Mouse (Mus musculus): ENCODE data around the gene Ybx1.

Gene Ybx1

DNA sequence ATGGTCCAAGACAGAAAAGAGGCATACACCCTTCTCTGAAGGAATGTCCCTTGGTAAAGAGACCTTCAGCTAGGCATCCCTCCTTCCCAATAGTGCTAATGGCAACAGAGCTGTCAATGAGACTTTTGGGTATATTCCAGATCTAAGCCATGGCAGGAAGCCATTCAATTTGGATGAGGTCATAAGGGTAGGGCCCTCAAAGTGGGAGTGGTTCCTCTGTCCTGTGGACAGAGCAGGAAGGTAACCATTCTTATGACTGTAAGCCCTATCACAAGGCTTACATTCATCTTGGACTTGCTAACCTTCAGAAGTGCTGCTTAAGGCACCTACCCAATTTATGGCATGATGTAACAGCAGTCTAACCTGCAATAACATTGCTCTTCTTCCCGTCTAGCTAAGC lies 19.8 kb downstream of the Ybx1 start:
- CTCF ChIA-PET = no interaction called here

DNA sequence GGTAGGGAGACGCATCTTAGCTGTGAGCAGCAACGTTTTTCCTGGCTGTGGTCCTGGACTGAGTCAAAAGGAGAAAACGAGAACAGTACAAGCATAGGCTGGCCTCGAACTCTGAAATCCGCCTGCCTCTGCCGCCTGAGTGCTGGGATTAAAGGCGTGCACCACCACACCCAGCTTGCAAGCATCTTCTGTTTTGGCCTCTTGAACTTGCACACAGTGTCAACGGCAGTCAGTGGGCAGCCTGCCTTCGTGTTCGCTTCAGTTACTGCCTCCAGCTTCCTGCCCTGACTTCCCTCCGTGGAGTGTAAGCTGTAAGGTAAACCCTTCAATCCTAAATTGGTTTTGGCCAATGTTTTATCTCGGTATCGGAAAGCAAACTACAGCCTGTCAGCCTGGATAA lies 27.8 kb downstream of the Ybx1 start:
- CTCF ChIA-PET = no interaction called here

DNA sequence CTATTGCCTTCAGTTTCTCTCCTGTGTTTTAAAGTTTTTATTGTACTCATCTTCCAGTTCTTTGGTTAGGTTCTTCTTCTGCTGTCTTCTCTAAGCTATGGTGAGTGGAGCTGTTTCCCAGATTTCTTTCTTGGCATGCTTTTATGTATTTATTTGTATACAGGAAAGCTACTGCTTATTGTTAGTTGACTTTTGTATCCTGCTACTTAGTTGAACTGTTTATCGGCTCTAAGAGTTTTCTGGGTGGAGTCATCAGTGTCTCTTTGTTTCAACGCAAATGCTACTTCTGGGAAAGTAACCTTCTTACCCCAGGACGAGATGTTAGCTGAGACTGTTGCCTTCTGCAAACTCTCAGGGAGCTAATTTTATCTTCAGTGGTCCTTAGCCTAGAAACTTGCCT lies 30.9 kb downstream of the Ybx1 start:
- CTCF ChIA-PET = no interaction called here

DNA sequence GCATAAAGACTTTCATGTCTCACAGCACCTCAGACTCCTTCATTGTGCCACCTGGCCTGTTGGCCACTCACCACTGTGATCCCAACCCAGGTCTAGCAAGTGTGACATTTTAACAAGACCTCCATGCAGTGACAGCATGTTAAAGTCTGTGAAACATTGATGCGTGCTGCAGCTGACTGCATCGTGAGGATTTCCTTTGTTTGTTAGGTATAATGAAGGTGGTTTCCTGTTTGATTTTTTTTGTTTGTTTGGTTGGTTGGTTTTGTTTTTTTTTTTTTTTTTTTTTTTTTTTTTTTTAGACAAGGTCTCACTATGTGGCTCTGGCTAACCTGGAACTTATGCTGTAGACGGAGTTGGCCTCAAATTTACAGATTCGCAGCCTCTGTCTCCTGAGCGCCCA lies 31.9 kb downstream of the Ybx1 start:
- CTCF ChIA-PET = no interaction called here

DNA sequence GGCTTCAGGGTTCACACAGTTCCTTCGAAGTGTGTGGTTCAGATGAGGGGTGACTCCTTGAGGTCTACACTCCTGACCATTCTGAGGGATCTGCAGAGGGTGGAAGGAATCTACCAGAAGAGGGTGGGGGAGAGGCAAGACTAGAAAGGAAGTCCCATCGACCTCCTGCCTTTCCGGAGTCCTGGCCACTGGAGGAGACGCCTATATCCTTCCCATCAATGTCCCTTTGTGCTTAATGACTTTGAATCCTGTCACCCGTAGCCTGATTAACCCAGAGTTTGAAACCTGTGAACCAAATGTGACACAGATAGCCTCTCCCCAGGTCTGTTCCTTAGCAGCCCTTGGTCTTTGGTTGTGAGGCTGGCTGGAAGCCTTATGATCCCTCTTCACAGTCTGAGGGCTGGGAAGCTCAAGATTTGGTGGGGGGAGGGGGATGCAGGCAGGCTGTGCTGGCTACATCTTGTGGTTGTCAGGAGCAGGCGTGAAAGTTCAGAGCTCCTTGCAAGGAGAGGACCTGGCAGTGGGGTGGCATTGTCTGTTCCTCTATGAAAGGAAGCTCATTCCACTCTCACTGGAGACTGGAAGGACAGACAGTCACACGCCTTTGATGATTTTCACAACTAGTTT lies 33.2 kb downstream of the Ybx1 start:
- CTCF ChIA-PET = no interaction called here

DNA sequence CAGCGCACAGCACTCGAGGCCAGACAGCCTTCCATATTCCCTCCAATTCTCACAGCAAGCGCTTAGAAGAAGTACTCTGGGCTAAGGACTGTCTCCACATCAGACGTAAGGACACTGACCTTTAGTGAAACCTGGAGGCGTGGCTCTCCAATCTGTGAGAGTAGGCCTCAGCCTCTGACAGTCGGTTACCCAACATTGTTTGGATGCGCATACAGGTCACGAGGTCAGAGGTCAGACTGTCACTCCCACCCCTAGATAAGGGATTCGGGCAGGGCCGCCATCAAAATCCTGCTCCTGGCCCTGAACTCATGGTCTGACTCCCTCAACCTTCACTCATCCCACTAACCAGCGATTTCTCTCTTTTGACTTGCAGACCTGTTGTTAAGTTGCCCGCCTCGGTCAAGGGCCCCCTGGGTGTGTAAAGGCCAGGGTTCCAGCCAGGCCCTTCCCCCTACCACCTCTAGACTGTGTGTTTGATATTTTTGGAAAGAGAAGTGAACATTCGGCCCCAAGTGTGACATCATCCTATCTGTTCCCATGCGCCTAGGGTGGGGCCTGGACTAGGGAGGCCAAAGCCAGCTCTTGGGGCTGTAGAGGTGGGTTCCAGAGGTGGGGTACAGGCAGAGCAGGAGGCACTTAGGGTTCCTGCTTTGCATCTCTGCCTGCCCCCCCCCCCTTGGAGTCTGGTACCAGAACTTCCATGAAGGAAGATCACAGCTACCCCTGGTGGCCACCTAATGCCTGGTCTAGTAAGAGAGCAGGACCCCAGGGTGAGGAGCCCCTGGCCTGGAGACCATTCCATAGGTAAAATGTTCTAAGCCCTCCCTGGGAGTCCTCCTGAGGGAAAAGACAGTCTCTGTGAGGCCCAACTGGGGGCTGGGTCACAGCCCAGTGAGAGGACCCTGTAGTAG lies 34.8 kb downstream of the Ybx1 start:
- CTCF ChIA-PET = interaction anchor here (0.5 kb wide), 1 partner anchor 1968 kb away, joined by 4 read pairs; no protein-coding TSS in a partner anchor

DNA sequence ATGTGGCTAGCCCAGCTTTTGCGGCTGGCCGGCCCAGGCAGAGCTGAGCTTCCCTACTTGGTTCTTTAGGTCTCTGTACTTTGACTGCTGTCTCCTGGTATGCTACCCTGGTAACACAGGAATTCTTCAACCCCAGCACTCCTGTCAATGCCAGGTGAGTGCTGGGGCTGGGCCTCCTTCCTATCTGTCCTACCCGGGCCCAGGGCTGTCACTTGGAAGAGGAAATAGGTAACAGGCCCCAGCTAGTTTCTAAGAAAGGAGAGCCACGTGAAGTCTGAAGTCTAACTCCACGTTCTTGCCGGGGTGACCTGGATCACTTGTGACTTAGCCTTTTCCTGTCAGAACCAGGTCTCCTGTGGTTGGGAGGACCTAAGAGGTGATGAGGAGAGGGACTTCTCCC lies 37.3 kb downstream of the Ybx1 start:
- CTCF ChIA-PET = interaction anchor here (0.7 kb wide), 1 partner anchor 1076 kb away, joined by 7 read pairs; no protein-coding TSS in a partner anchor

DNA sequence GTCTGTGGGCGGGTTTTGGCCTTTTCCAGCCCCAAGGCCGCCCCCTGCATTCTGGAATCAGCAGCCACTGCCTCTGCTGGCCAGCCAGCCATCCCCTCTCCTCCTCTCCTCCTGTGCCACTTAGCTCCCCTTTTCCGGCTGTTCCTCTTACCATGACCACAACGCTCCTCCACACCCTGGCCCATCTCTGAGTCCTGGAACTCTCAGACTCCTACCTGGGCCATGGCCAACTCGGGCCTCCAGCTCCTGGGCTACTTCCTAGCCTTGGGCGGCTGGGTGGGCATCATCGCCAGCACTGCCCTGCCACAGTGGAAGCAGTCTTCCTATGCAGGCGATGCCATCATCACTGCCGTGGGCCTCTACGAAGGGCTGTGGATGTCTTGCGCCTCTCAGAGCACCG lies 39.1 kb downstream of the Ybx1 start, which contains the start of gene Cldn19:
Cldn19 (plus strand) TSS at position 64 of the 400 bp plus-strand sequence.
- CTCF ChIA-PET = interaction anchor here (0.7 kb wide), 1 partner anchor 91 kb away, joined by 3 read pairs; no protein-coding TSS in a partner anchor

DNA sequence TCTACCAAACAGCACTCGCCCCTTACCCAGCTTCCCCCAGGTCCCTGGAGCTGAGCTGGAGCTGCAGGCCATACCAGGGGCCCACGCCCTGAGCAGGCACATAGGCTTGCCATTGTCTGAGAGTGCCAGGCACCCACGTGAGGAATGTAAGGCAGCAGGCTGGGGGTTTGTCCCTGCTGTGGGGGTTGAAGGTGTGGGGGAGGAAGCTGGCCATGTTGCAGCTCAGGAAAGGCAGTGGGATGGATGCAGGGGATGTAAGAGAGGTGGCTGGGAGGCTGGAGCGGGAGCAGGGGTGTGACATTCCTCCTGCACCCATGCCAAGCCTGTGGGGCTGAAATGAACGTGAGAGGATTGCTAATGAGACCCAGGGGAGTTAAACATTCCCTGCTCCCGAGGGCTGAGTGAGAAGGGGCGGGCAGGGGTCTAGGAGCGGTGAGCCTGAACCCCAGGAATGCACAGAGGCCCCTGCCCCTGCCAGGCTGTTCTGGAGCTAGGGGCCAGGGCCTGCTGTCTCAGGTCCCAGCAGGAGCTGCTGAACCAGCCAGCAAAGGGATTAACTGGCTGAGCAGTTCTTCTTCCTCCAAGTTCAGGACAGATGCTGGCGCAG lies 40.3 kb downstream of the Ybx1 start:
- CTCF ChIA-PET = no interaction called here

DNA sequence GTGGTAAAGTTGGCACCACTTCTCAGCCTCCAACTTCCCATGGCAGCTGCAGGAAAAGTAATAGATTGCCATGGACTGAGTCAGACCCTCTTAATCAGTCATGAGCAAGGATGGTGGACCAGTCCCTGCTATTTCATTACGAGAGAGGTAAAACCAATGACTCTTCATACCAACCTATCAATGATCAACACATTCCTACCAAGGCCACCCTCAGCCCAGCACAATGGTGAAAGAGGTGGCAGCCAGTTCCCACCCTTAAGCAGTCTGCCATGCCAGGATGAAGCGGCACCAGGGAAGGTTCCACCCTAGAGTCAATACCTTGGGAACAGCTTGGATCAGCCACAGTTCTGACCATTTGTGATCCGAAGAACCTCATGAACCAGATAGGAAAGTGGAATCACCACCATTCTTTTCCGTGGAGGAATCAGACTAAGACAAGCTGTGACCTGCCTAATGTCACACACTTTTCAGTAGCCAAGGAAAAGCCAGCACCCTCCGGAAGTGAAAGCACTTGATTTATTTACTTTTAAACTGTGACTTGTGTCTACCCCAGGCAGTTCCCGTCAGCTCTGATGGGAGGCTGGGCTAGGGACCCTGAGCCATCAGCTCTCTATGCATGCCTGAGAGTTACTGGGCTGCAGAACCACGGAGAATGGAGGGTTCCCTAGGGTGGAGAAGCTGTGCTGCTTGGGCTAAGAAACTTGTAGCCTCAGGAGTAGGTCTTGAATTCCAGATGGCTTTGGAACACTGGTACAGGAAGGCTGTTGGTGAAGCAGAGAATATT lies 42.2 kb downstream of the Ybx1 start:
- CTCF ChIA-PET = no interaction called here

DNA sequence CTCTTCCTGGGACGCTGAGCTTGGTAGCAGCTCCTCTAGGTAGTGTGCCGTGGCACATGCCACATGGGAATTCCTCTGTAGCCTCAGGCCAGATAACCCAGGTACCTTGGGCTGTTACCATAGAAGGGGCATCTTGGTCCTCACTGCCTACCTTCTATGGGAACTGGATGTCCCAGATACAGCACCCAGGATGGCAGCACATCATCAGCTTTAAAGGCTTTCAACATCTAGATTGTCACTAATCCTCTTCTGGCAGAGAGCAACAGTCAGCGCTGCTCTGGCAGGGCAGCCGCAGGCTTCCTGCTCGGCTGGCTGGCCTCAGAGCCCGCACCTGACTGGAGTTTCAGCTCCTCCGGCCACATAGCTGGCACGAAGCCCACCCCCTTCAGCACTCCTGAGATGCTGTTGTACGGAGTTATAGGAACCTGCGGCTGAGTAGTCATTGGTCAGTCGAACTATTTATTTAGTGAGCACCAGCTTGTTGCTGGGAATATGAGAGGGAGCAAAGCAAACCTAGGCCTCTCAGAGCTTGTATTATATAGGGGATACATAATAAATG lies 45.9 kb downstream of the Ybx1 start:
- CTCF ChIA-PET = interaction anchor here (1.5 kb wide), 1 partner anchor 79 kb away, joined by 5 read pairs; no protein-coding TSS in a partner anchor

DNA sequence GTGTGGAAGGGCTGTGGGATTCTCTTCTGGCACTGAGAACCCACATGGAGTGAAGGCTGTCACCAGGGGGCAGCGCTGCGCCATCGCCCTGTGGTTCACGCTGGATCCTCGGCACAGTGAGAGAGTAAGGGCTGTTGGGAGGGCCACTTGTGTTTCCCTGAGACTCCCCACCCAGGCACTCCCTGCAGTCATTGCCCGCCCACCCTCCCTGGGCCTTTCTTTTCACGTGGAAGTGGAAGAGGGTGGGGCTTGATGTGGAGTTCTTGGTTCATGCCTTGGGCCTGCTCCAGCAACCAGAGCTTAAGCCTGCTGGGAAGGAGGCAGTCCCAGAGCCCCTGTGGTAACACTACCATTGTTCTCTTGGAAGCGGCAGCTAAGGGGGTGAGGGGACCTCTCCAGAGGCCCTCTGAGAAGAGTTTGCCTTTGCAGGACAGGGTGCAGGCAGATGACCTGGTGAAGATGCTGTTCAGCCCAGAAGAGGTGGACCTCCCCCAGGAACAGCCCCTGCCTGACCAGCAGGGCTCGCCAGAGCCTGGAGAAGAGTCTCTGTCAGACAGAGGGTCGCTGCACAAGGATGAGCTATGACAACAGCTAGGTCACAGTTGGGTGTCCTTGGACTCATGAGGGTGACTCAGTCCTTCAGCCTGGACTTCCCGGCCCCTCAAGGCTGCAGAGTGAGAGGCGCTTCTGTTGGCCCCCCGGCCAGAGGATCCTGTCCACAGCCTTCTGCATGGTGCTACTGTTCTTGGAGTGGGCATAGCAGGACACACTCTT lies 46.8 kb downstream of the Ybx1 start:
- CTCF ChIA-PET = interaction anchor here (0.6 to 1.5 kb wide), 2 partner anchors 80 to 423 kb away, joined by 3 to 5 read pairs; no protein-coding TSS in a partner anchor

DNA sequence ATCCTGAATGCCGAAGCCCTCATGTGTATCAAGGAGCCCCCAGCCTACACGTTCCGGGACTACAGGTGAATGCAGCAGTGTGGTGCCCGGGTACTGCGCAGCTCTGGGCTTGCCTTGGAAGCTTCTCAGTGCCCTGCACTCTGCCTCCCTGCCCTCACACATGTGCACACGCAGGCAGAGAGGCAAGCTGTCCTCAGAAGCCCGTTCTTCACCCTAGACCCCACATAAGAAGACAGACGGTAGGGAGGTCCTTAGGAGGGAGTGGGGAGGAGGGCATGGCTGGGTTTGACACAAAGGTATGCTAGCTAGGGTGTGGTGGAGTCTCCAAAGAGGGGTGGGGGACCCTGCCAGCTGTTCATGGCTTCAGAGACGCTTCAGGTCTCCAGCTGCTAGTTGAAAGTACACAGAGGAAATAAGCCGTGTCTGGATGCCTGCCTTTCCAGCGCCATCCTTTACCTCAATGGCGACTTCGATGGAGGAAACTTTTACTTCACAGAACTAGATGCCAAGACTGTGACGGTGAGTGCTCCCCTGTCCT lies 47.6 kb downstream of the Ybx1 start:
- CTCF ChIA-PET = no interaction called here

DNA sequence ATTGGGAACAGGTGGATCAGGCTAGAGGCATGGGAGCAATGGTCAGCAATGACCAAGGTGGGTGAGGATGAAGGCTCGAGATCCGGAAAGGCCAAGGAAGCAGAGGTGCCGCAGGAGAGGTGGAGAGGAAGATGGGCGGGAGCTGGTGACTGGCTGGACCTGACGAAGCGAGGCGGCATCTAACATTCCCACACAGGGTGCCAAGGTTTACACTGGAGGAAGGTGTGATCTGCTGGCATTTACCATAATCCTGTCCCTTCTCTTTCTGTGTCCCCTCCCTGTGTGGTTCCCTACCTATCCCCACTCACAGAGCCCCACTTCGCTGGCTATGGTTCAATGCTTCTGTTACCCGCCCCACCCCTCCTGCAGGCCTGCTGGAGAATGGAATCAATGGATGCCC lies 48.4 kb downstream of the Ybx1 start:
- CTCF ChIA-PET = no interaction called here

DNA sequence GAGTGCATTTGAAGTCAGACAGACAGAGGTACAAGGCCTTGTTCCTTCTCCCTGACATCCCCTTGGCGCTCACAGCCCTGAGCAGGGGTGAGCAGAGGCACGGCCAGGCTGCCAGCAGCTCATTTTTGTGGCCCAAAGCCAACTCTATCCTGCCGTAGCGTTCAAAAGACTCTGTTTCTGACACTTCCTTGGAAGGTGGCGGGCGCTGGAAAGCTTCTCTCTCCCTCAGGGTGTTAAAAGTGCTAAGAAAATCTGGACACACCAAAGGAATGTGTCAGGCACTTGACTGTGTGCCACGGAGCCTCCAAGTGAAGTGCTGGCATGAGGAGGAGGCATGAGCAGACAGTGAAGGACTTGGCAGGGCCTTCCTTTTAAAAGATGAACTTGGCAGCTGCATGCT lies 48.8 kb downstream of the Ybx1 start:
- CTCF ChIA-PET = no interaction called here

DNA sequence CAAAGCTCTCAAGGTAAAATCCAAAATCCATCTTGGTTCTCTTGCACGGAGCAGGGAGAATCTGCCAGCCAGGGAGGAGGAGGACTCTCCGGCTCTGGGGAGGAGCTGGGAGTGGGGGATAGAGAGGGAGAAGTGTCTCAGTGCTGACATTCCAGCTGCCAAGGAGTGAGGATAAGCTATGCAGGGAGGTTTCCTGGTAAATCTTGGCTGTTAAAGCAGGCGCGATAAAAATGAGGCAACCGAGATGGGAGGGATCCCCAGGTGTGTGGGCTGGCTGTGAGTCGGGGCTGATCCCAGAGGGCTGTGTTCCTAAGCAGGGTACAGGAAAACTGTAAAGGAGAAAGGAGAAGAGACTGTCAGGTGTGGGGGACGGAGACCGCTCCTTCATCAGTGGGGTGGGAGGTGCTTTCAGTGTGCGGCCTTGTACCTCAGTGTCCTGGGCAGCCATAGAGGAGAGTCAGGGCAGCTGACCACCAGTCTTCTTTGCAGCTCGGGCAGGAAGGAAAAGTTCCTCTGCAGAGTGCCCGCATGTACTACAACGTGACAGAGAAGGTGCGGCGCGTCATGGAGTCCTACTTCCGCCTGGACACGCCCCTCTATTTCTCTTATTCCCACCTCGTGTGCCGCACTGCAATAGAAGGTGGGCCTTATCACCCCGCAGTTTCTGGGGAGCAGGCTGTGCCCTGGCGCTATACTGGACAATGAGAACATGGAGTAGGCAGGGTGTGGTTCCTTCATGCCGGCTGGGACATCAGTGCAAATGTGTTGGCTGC lies 49.8 kb downstream of the Ybx1 start:
- CTCF ChIA-PET = no interaction called here

DNA sequence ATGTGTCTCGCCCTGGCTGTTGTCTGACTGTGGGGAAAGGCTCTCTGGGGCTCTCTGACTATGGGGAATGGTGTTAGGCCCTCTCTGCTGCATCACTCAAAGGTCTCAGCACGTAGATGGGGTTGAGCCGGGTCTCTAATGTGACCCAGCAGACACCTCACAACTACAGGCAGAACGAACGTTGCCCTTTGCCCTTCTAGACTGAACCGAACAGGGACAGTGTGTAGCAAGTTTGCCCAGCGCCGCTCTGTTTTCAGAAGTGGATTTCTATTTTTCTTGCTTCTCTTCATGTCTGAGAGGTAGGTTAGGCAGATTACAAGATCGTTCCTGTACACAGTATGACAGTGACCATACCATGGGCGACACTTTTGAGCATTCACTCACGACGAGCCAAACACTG lies 51.8 kb downstream of the Ybx1 start:
- CTCF ChIA-PET = no interaction called here

DNA sequence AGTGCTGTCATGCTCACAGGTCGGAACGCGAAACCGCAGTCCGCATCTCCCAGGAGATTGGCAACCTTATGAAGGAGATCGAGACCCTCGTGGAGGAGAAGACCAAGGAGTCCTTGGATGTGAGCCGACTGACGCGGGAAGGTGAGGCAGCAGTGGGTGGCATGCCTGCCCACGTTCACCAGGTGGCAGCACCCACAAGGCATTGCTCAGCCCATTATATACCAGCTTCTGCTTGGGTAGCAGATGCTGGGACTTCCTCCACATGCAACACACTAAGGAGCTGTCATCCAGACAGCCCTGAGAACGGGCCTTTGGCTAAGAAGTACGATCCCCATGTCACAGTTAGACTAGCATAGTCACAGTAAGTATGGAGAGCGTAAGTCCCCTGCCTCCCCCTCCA lies 52.7 kb downstream of the Ybx1 start:
- CTCF ChIA-PET = no interaction called here

DNA sequence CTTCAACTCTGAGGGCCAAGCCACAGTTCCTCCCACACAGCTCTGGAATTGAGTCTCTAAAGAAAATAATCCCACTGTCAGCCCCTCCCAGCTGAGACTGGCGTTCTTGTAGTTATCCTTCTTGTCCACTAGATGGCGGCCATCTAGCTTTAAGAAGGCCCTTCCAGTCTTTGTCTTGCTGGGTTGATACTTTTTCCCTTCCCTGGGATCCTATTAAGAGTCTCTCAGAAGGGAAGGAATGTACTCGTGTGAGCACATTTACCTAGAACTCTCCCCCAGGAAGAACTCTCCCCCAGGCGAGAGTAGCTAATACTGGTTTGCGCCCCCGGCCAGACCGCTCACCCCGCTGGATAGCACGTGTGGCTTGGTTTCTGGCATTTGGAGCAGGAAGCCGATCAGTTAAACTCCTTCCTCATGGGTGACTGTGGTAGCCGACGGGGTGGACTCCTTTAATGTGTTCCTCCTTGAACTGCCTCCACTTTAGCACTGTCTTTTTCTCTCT lies 55.2 kb downstream of the Ybx1 start:
- CTCF ChIA-PET = interaction anchor here (0.9 to 1.1 kb wide), 2 partner anchors 22 to 100 kb away, joined by 4 to 5 read pairs; partner anchors contain the start of gene Tmem269
